Mouse (Mus musculus) central nervous system, embryonic 11.5 days (tissue): ENCODE data around the gene Mrpl4. TPM values are rescaled to one million over a fixed set of nuclear protein-coding genes. Genes with fewer than 3 reads are reported as not detected.

Source experiments
- polyA plus RNA-seq: library from polyadenylated mRNA; depleted of rRNA; stranded (reverse); fragments of >200 nt; gene quantifications from 2 replicates; pipeline ENCODE4 v1.2.3, GENCODE M21; 2012; rRNA removed

The Mrpl4 gene
- 54.5 and 78.4 TPM in 2 replicates for polyA plus RNA-seq

GRCm38 (mm10) chr9:21002627-21003551 is at the start of gene Mrpl4:
TSS of gene Mrpl4 (plus strand) at chr9:21002738.

GRCm38 (mm10) chr9:20959430-20959938 is 43.1 kb upstream of the Mrpl4 start, which contains the start of gene Dnmt1:
TSS of gene Dnmt1 (minus strand) at chr9:20959888.

GRCm38 (mm10) chr9:20976216-20976960 is 26.1 kb upstream of the Mrpl4 start, which contains the start of gene S1pr2:
TSS of gene S1pr2 (minus strand) at chr9:20976781.

GRCm38 (mm10) chr9:21015571-21016130 is 13.1 kb downstream of the Mrpl4 start, which contains the start of gene Icam1:
TSS of gene Icam1 (plus strand) at chr9:21015985.

GRCm38 (mm10) chr9:21029291-21030054 is 26.9 kb downstream of the Mrpl4 start, which contains the start of gene Icam4:
TSS of gene Icam4 (plus strand) at chr9:21029373.

GRCm38 (mm10) chr9:21031896-21032351 is 29.4 kb downstream of the Mrpl4 start, which contains the start of gene Icam5:
TSS of gene Icam5 (plus strand) at chr9:21032073.

Other genes starting within 250 kb of the Mrpl4 start
- gene Col5a3, start 187.7 kb upstream of the Mrpl4 start, polyA plus RNA-seq, result 0.58 and 0.86 TPM in 2 replicates
- gene Rdh8, start 184.2 kb upstream of the Mrpl4 start, polyA plus RNA-seq, result not detected in 2 replicates
- 3.6 and 3.9 TPM in 2 replicates for gene A230050P20Rik, start 134.1 kb upstream of the Mrpl4 start, polyA plus RNA-seq
- 3.7 and 4.7 TPM in 2 replicates for gene Angptl6, start 123.0 kb upstream of the Mrpl4 start, polyA plus RNA-seq
- gene Ppan, start 114.6 kb upstream of the Mrpl4 start, polyA plus RNA-seq, result 93.6 and 97.4 TPM in 2 replicates
- 194 and 216 TPM in 2 replicates for gene Eif3g, start 104.1 kb upstream of the Mrpl4 start, polyA plus RNA-seq
- gene Dnmt1, start 42.9 kb upstream of the Mrpl4 start, polyA plus RNA-seq, result 119 and 139 TPM in 2 replicates
- gene S1pr2, start 26.0 kb upstream of the Mrpl4 start, polyA plus RNA-seq, result 5.4 and 14.5 TPM in 2 replicates
- 3.5 and 4.1 TPM in 2 replicates for gene Icam1, start 13.2 kb downstream of the Mrpl4 start, polyA plus RNA-seq
- 4.4 and 5.4 TPM in 2 replicates for gene Icam4, start 26.6 kb downstream of the Mrpl4 start, polyA plus RNA-seq
- gene Icam5, start 29.3 kb downstream of the Mrpl4 start, polyA plus RNA-seq, result 0.14 and 0.22 TPM in 2 replicates
- 1.4 and 1.8 TPM in 2 replicates for gene Zglp1, start 64.4 kb downstream of the Mrpl4 start, polyA plus RNA-seq
- 2.5 and 2.7 TPM in 2 replicates for gene Gm49373, start 70.4 kb downstream of the Mrpl4 start, polyA plus RNA-seq
- 61.0 and 83.1 TPM in 2 replicates for gene Fdx1l, start 70.9 kb downstream of the Mrpl4 start, polyA plus RNA-seq
- 4.6 and 6.0 TPM in 2 replicates for gene Gm38431, start 89.3 kb downstream of the Mrpl4 start, polyA plus RNA-seq
- 67.6 and 85.0 TPM in 2 replicates for gene Raver1, start 89.3 kb downstream of the Mrpl4 start, polyA plus RNA-seq
- gene Tyk2, start 128.5 kb downstream of the Mrpl4 start, polyA plus RNA-seq, result 11.6 and 13.8 TPM in 2 replicates
- gene Cdc37, start 147.2 kb downstream of the Mrpl4 start, polyA plus RNA-seq, result 303 and 377 TPM in 2 replicates
- 4.0 and 5.1 TPM in 2 replicates for gene Pde4a, start 163.0 kb downstream of the Mrpl4 start, polyA plus RNA-seq
- 23.3 and 33.5 TPM in 2 replicates for gene Keap1, start 236.6 kb downstream of the Mrpl4 start, polyA plus RNA-seq
- gene S1pr5, start 245.7 kb downstream of the Mrpl4 start, polyA plus RNA-seq, result 0.13 and 0.47 TPM in 2 replicates